Mouse (Mus musculus) CH12.LX (cell line): ENCODE data around the gene Echdc3. TPM values are rescaled to one million over a fixed set of nuclear protein-coding genes. Genes with fewer than 3 reads are reported as not detected.

Source experiments
- DNase-seq: peaks from one replicate; pipeline ENCODE4 v3.0.0-alpha.2; 2013; ENCODE audit errors: extremely low read depth
- H3K27ac ChIP-seq: 2 replicates; pipeline ENCODE4 v1.5.1; 2012; ENCODE audit warnings: low read depth, mild to moderate bottlenecking, control low read depth, moderate library complexity; ENCODE audit not compliant: insufficient read depth
- H3K27me3 ChIP-seq: replicated peaks from 2 replicates; pipeline ENCODE3; 2012; ENCODE audit warnings: inconsistent platforms
- H3K36me3 ChIP-seq, 2 experiments: replicated peaks in 1 of 2; 2 replicates each; pipeline versions ENCODE3 to v1.6.1; 2012; ENCODE audit warnings: inconsistent platforms in 1 of 2, low read length in 1 of 2, mild to moderate bottlenecking in 1 of 2, mixed read lengths in 1 of 2, moderate library complexity in 1 of 2; ENCODE audit not compliant: control insufficient read depth in 1 of 2, insufficient read depth in 1 of 2
- H3K4me1 ChIP-seq, 2 experiments: 2 replicates each; pipeline ENCODE4 v1.6.1; 2012; ENCODE audit warnings: inconsistent platforms in 1 of 2, moderate library complexity in 1 of 2; ENCODE audit not compliant: insufficient read depth in 2 of 2, control insufficient read depth in 1 of 2
- H3K4me2 ChIP-seq: 2 replicates; pipeline ENCODE4 v1.6.1; 2012; ENCODE audit warnings: low read depth, mild to moderate bottlenecking, control low read depth; ENCODE audit not compliant: poor library complexity, insufficient read depth, severe bottlenecking
- H3K4me3 ChIP-seq, 3 experiments: fragments of 150-350 bp in 1 of 3; sonication (generic) in 1 of 3; replicated peaks in 1 of 3; 2 replicates each; pipeline versions ENCODE3 to v1.5.1; 2011 to 2012; ENCODE audit warnings: low read depth in 2 of 3, low read length in 2 of 3, mild to moderate bottlenecking in 2 of 3, moderate library complexity in 2 of 3, control low read depth in 1 of 3, improper control_type of control experiment in 1 of 3, inconsistent platforms in 1 of 3, mixed read lengths in 1 of 3; ENCODE audit not compliant: poor library complexity in 1 of 3
- H3K79me2 ChIP-seq: replicated peaks from 2 replicates; pipeline ENCODE4 v1.6.1; 2012; ENCODE audit warnings: mild to moderate bottlenecking, moderate library complexity; ENCODE audit not compliant: control insufficient read depth, poor library complexity, insufficient read depth, severe bottlenecking; ENCODE audit errors: extremely low read depth
- H3K9ac ChIP-seq: 2 replicates; pipeline ENCODE4 v1.6.1; 2012; ENCODE audit warnings: low read depth, mild to moderate bottlenecking, control low read depth, moderate library complexity; ENCODE audit not compliant: insufficient read depth
- H3K9me3 ChIP-seq: replicated peaks from 2 replicates; pipeline ENCODE3; 2012; ENCODE audit warnings: low read length, inconsistent platforms, mixed read lengths
- BHLHE40 ChIP-seq: IDR thresholded peaks from 2 replicates; pipeline ENCODE4 v1.6.1; 2011; ENCODE audit warnings: mild to moderate bottlenecking, low read depth, low read length, improper control_type of control experiment
- CHD1 ChIP-seq: IDR thresholded peaks from 2 replicates; pipeline ENCODE4 v1.6.1; 2012; ENCODE audit warnings: low read depth, low read length, improper control_type of control experiment, inconsistent platforms
- CHD2 ChIP-seq: IDR thresholded peaks from 2 replicates; pipeline ENCODE4 v1.6.1; 2011; ENCODE audit warnings: low read length, improper control_type of control experiment
- ETS1 ChIP-seq: conservative IDR thresholded peaks from 2 replicates; pipeline ENCODE4 v1.6.1; 2012; ENCODE audit warnings: low read depth, mild to moderate bottlenecking, inconsistent platforms, low read length, improper control_type of control experiment, moderate library complexity
- GABPA ChIP-seq: IDR thresholded peaks from 2 replicates; pipeline ENCODE4 v1.6.1; 2012; ENCODE audit warnings: low read depth, low read length, improper control_type of control experiment, inconsistent platforms; ENCODE audit not compliant: insufficient replicate concordance
- JUN ChIP-seq: IDR thresholded peaks from 2 replicates; pipeline ENCODE4 v1.6.1; 2011; ENCODE audit warnings: low read depth, mild to moderate bottlenecking, low read length, improper control_type of control experiment, moderate library complexity; ENCODE audit not compliant: insufficient read depth
- MAFK ChIP-seq: IDR thresholded peaks from 2 replicates; pipeline ENCODE4 v1.6.1; 2011; ENCODE audit warnings: low read length, improper control_type of control experiment; ENCODE audit not compliant: insufficient replicate concordance
- MAX ChIP-seq: IDR thresholded peaks from 2 replicates; pipeline ENCODE4 v1.6.1; 2011; ENCODE audit warnings: low read length, improper control_type of control experiment
- MAZ ChIP-seq: IDR thresholded peaks from 2 replicates; pipeline ENCODE4 v1.6.1; 2012; ENCODE audit warnings: low read depth, mild to moderate bottlenecking, inconsistent platforms, low read length, improper control_type of control experiment, moderate library complexity
- MEF2A ChIP-seq: IDR thresholded peaks from 2 replicates; pipeline ENCODE4 v1.6.1; 2014; ENCODE audit warnings: low read depth, mild to moderate bottlenecking, inconsistent platforms, low read length, improper control_type of control experiment, borderline replicate concordance
- MYC ChIP-seq: IDR thresholded peaks from 2 replicates; pipeline ENCODE4 v1.6.1; 2011; ENCODE audit warnings: low read depth, mild to moderate bottlenecking, improper control_type of control experiment, low read length
- NRF1 ChIP-seq: IDR thresholded peaks from 2 replicates; pipeline ENCODE4 v1.6.1; 2014; ENCODE audit warnings: low read depth, mild to moderate bottlenecking, inconsistent platforms, low read length, improper control_type of control experiment, moderate library complexity
- POLR2A ChIP-seq: IDR thresholded peaks from 2 replicates; pipeline ENCODE4 v1.6.1; 2011; ENCODE audit warnings: low read depth, mild to moderate bottlenecking, improper control_type of control experiment, low read length
- POLR2AphosphoS2 ChIP-seq: IDR thresholded peaks from 2 replicates; pipeline ENCODE4 v1.6.1; 2011; ENCODE audit warnings: low read depth, low read length, improper control_type of control experiment
- SIN3A ChIP-seq: IDR thresholded peaks from 2 replicates; pipeline ENCODE4 v1.6.1; 2012; ENCODE audit warnings: low read length, improper control_type of control experiment, inconsistent platforms
- USF1 ChIP-seq: IDR thresholded peaks from 2 replicates; pipeline ENCODE4 v1.6.1; 2014; ENCODE audit warnings: low read depth, mild to moderate bottlenecking, inconsistent platforms, low read length, improper control_type of control experiment
- ZMIZ1 ChIP-seq: IDR thresholded peaks from 2 replicates; pipeline ENCODE4 v1.6.1; 2012; ENCODE audit warnings: low read depth, mild to moderate bottlenecking, inconsistent platforms, low read length, improper control_type of control experiment
- ZNF384 ChIP-seq: IDR thresholded peaks from 2 replicates; pipeline ENCODE4 v1.6.1; 2012; ENCODE audit warnings: low read depth, low read length, improper control_type of control experiment, inconsistent platforms
- dilution Hi-C: fragments of 300-500 bp; cut with MboI; formaldehyde crosslinking; loops from 2 replicates; pipeline ENCODE4 v1.14.3; 2020; ENCODE audit warnings: low sequenced_read_pairs; ENCODE audit not compliant: extremely low pct_unique_long_range_greater_than_20kb, extremely low pct_ligation_motif_present
- in situ Hi-C: fragments of 300-500 bp; cut with MboI; formaldehyde crosslinking; loops from 3 replicates; pipeline ENCODE4 v1.14.3; 2019; ENCODE audit warnings: low sequenced_read_pairs, low pct_ligation_motif_present, low pct_unique_long_range_greater_than_20kb, mixed read lengths
- polyA plus RNA-seq: library from polyadenylated mRNA; unstranded; fragments of >175 nt; gene quantifications from 2 replicates; pipeline ENCODE4 v1.2.1, GENCODE M21; 2012; ENCODE audit warnings: low read depth; ENCODE audit not compliant: insufficient read length
- total RNA-seq, 2 experiments: library from RNA; depleted of rRNA; stranded (reverse); fragments of 300-350 nt in 1 of 2; fragments of >200 nt in 1 of 2; gene quantifications; 2 replicates each; pipeline ENCODE4 v1.2.3; 2012 to 2014

Gene Echdc3
- total and polyA plus RNA-seq, 3 experiments, result 9.2 to 17.4 (median 10.6) TPM

GRCm38 (mm10) chr2:6229597-6230290, 16.9 kb upstream of the Echdc3 start:
- TF ChIP-seq MAZ, result no peak
- no peak for TF ChIP-seq ZMIZ1
- no peak overlapping the region for H3K4me2 ChIP-seq
- dilution Hi-C loops, result no loop called here
- no peaks in the 10 kb centered on the region for H3K27me3 ChIP-seq
- no peak overlapping the region for H3K9ac ChIP-seq
- H3K4me1 ChIP-seq, result peaks cover 4 to 13% of the 10 kb centered on the region in 2 experiments; a peak in 2 of 4 replicates
- no peak overlapping the region for H3K27ac ChIP-seq
- H3K79me2 ChIP-seq, result no peaks in the 10 kb centered on the region
- in situ Hi-C loops, result no loop called here
- DNase-seq, result no peak
- H3K36me3 ChIP-seq, result no peaks in the 10 kb centered on the region
- H3K9me3 ChIP-seq, result peaks cover 6% of the 10 kb centered on the region
- no peak overlapping the region for H3K4me3 ChIP-seq

- Histone ChIP-seq H3K36me3 (no peaks in the 10 kb centered on the region), H3K4me1 (peaks cover 4 to 8% of the 10 kb centered on the region in 2 experiments; a peak in 2 of 4 replicates), H3K27me3 (no peaks in the 10 kb centered on the region), H3K27ac (no peak overlapping the region), H3K4me3 (no peak overlapping the region), H3K9me3 (peaks cover 10% of the 10 kb centered on the region), H3K79me2 (no peaks in the 10 kb centered on the region), H3K9ac (no peak overlapping the region), H3K4me2 (no peak overlapping the region)
- DNase-seq, result no peak
- TF ChIP-seq CHD2 (no peak), ETS1 (no peak), NRF1 (no peak), MYC (no peak)
- dilution Hi-C loops, result no loop called here
- in situ Hi-C loops, result no loop called here
Measured at GRCm38 (mm10) chr2:6227059-6227445, 14.2 kb upstream of the Echdc3 start.

- TF ChIP-seq POLR2A, result no peak
- no peak for TF ChIP-seq BHLHE40
- no peak for TF ChIP-seq USF1
- TF ChIP-seq GABPA, result no peak
- TF ChIP-seq MYC, result no peak
- no peak for TF ChIP-seq MAFK
- TF ChIP-seq MEF2A, result no peak
- TF ChIP-seq ZMIZ1, result no peak
- TF ChIP-seq CHD1, result no peak
- TF ChIP-seq MAX, result no peak
- no peak for TF ChIP-seq ZNF384
- TF ChIP-seq SIN3A, result no peak
- TF ChIP-seq NRF1, result no peak
- no peak for TF ChIP-seq POLR2AphosphoS2
- no peak for TF ChIP-seq JUN
- Histone ChIP-seq H3K4me2 (no peak overlapping the region), H3K27me3 (no peaks in the 10 kb centered on the region), H3K4me3 (no peak overlapping the region), H3K79me2 (no peaks in the 10 kb centered on the region), H3K36me3 (no peaks in the 10 kb centered on the region), H3K4me1 (peaks cover 4 to 14% of the 10 kb centered on the region in 2 experiments; a peak in 3 of 4 replicates), H3K9me3 (peaks cover 10% of the 10 kb centered on the region), H3K27ac (no peak overlapping the region), H3K9ac (no peak overlapping the region)
- in situ Hi-C loops, result no loop called here
- no peak for DNase-seq
- dilution Hi-C loops, result no loop called here
Measured at GRCm38 (mm10) chr2:6226361-6227058, 13.7 kb upstream of the Echdc3 start.
